ENCODE assay signal across 8 mouse cellular contexts in the genomic region with DNA sequence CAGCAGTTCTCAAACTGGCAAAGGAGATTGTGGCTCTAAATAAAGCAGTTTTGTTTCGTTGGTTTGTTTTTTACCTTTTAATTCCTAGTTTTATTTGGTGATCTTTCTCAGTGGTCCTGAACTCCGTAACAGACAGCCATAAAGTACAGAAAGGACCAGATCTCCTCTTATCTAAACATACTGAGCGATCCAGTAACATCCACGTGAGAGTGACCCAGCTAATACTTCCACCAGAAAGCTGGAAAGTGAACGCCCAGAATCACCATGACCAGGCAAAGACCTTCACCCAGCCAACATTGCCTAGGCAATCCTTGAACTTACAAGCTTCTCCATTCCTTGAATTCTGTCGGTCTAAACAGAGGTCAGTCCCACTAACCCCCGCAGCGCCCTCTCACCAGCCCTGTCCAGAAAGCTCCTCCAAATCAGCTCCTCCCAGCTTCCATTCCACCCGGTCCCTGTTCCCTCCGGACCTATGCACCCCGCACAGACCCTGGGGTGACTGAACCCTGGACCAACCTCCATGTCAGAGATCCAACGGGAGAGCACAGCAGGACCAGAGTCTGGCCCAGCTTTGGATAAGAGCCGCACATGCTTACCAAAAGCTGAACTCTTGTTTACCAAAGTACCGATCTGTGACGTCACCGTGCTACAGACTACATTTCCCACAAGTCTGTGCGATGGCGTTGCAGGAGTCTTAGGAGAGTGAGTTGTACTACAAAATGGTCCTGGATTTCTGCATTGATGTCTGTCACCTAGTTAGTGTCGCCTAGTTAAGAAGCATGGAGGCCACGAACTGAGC. TPM values are rescaled to one million over a fixed set of nuclear protein-coding genes. Genes with fewer than 3 reads are reported as not detected.
A peak's percentile ranks its signal among the peaks of the same experiment; 100 is the strongest.
DNase-seq lines count a peak whose midpoint lies in the region; ATAC-seq and TF ChIP-seq lines count a peak whose summit lies in the region.

Gene Zfp874b, minus strand, starts transcription at position 634 of the 799 bp plus-strand sequence.

- peak within 1 kb of the TSS; percentile 77 for H3K27ac ChIP-seq in cortical plate, adult 2 months (ENCODE audit: insufficient read depth, low read length)

- peak; percentile 39; the same call in 1 of the 2 replicates for TF ChIP-seq POLR2A in cortical plate, adult 2 months (IDR thresholded peaks at IDR 0.05; ENCODE audit: extremely low read depth, insufficient read depth, low read length)

- H3K27me3 ChIP-seq in megakaryocyte, embryonic 14.5 days (replicated peaks): no peaks in the 10 kb centered on the region

- ATAC-seq in activated CD4-positive, CD25-positive, alpha-beta regulatory T cell, adult 4 months: peak; percentile 98

- DNase-seq in gastrocnemius, adult 8-10 months (ENCODE audit: low spot score in 2 of 2): peak; percentile 80 to 81
- peak; percentile 77 for DNase-seq in hindlimb bud, embryonic 11.5 days (ENCODE audit: extremely low spot score, low read depth, low spot score)
- DNase-seq in left cerebral cortex, adult 8-10 months (ENCODE audit: low spot score in 2 of 2): peak; percentile 82 to 84
- DNase-seq in right cerebral cortex, postnatal 10 days (ENCODE audit: low spot score in 2 of 2): peak; percentile 89 to 94
- peak; percentile 69 for DNase-seq in urinary bladder, postnatal 25 days (ENCODE audit: low spot score)

- peak within 1 kb of the TSS; percentile 56 for H3K4me3 ChIP-seq in cortical plate, adult 2 months (ENCODE audit: insufficient read depth, low read length)
- peak within 1 kb of the TSS; percentile 89 for H3K4me3 ChIP-seq in megakaryocyte, embryonic 14.5 days (replicated peaks)

- peaks cover 4% of the 10 kb centered on the region for H3K4me1 ChIP-seq in cortical plate, adult 2 months (ENCODE audit: control insufficient read depth, insufficient read depth, low read length)
- H3K4me1 ChIP-seq in megakaryocyte, embryonic 14.5 days: peaks cover 23% of the 10 kb centered on the region

- H3K9me3 ChIP-seq in megakaryocyte, embryonic 14.5 days: no peaks in the 10 kb centered on the region

- H3K36me3 ChIP-seq in megakaryocyte, embryonic 14.5 days (replicated peaks; ENCODE audit: low read length): peaks cover 42% of the 10 kb centered on the region

- no peak for TF ChIP-seq CTCF in cortical plate, adult 2 months (IDR thresholded peaks at IDR 0.05; ENCODE audit: extremely low read depth, insufficient read depth, low read length)

RNA-seq across cellular contexts. Expression of gene Zfp874b, which starts in this region (rescaled TPM):
- 10 to 100 TPM in 1 of 2 experiments, 1 to 10 TPM in 1; 9.3 to 10.8 TPM for polyA plus RNA-seq in activated CD4-positive, CD25-positive, alpha-beta regulatory T cell, adult 4 months (2017; shearing (Covaris generic))
- 10.0 and 11.5 TPM in 2 replicates for polyA plus RNA-seq in cortical plate, adult 2 months (2012; rRNA removed)
- total RNA-seq in gastrocnemius, adult 8-10 months (2022): 10 to 100 TPM; 11.1 to 16.0 (median 13.9) TPM
- total RNA-seq in left cerebral cortex, adult 8-10 months (2022): 10 to 100 TPM; 15.7 to 20.1 (median 17.9) TPM
- not detected in 2 replicates for polyA plus RNA-seq in megakaryocyte, embryonic 14.5 days (2012; ENCODE audit: insufficient read depth, low replicate concordance)

Comparison
In these comparisons a context has a peak if more than half of its experiments do, and no peak if none do; other contexts are left out.
1. Peak in every context shown above with its lines: DNase-seq, ATAC-seq, H3K4me3 ChIP-seq and H3K27ac ChIP-seq.
2. RNA of gene Zfp874b (polyA plus RNA-seq): 10.0 to 11.5 TPM in cortical plate, adult 2 months and 9.3 to 10.8 TPM in activated CD4-positive, CD25-positive, alpha-beta regulatory T cell, adult 4 months; not detected in megakaryocyte, embryonic 14.5 days; every median in the first group is over 10 times any median in the second.